Mouse (Mus musculus) macrophage (primary cell): ENCODE measurements around the gene Usp6nl. TPM values are rescaled to one million over a fixed set of nuclear protein-coding genes. Genes with fewer than 3 reads are reported as not detected.

Experiments
- H3K27ac ChIP-seq: fragments of 350-480 bp; formaldehyde crosslinking; 2 replicates; pipeline ENCODE4 v1.9.0; 2021
- H3K36me3 ChIP-seq: fragments of 350-480 bp; formaldehyde crosslinking; 2 replicates; pipeline ENCODE4 v1.9.0; 2021; ENCODE audit errors: inconsistent target
- H3K4me3 ChIP-seq: fragments of 350-480 bp; formaldehyde crosslinking; 2 replicates; pipeline ENCODE4 v1.9.0; 2021; ENCODE audit errors: inconsistent target
- H3K79me2 ChIP-seq: fragments of 350-480 bp; formaldehyde crosslinking; 2 replicates; pipeline ENCODE4 v1.9.0; 2021; ENCODE audit errors: inconsistent target
- WGBS: methylation state at CpG from one replicate; pipeline ENCODE4 v1.1.7; 2026; ENCODE audit warnings: inconsistent platforms; ENCODE audit not compliant: missing documents; 5-methylcytosine and 5-hydroxymethylcytosine counted together
- polyA plus RNA-seq: library from polyadenylated mRNA; stranded (reverse); fragments of 250-400 nt; gene quantifications from 3 replicates; pipeline ENCODE4 v1.2.4, GENCODE M21; 2018; ENCODE audit warnings: inconsistent platforms

The Usp6nl gene
- polyA plus RNA-seq, 1 experiment from 2014 or later, result 4.8 TPM

DNA sequence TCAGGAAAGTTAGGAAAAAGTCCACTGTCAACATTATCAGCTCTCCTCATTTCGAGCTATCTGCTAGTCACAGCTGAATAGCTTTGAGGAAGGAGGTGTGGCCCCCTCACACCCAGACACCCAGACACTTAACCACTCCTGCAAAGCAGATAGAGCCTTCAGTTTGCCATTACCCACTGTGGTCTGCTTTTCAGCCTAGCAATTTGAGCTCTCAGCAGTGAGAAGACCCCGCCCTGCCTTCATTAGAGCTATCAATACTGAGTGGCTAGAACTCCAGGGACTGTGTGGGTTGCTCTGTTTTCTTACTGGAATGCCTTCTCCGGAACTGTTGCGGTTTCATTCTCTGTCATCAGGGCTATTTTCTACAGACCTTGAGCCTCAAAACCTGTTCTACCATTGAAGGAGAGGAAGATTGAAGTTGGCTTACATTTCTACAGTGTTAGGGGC lies 122.3 kb downstream of the Usp6nl start:
- no peaks in the 10 kb centered on the region for H3K79me2 ChIP-seq
- H3K27ac ChIP-seq, result no peak overlapping the region
- no peak overlapping the region for H3K4me3 ChIP-seq
- WGBS, result 75% methylated on average over 4 of the region's 4 CpGs
- H3K36me3 ChIP-seq, result peaks cover 12% of the 10 kb centered on the region; the same call in 1 of the 2 replicates

DNA sequence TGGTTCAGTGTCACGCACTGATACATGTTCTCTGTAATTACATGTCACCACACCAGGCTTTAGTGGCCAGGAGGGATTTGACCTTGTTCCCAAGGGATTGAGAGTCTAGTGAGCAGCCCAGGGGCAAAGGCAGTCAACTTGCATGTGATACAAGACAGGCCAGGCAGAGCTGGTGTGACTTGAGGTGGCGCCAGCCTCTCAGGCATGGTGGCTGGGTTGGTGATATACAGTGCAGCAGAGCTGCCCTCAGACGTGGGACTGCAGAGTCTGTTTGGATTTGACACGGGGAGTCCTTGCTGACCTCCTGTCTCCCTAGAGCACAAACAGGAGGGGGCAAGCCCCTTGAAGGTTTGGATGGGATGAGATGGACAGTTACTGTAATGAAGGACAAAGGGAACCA lies 123.4 kb downstream of the Usp6nl start:
- H3K79me2 ChIP-seq, result no peaks in the 10 kb centered on the region
- no peak overlapping the region for H3K27ac ChIP-seq
- H3K4me3 ChIP-seq, result no peak overlapping the region
- peaks cover 7% of the 10 kb centered on the region; the same call in 1 of the 2 replicates for H3K36me3 ChIP-seq
- 100% methylated on average over 3 of the region's 4 CpGs for WGBS

DNA sequence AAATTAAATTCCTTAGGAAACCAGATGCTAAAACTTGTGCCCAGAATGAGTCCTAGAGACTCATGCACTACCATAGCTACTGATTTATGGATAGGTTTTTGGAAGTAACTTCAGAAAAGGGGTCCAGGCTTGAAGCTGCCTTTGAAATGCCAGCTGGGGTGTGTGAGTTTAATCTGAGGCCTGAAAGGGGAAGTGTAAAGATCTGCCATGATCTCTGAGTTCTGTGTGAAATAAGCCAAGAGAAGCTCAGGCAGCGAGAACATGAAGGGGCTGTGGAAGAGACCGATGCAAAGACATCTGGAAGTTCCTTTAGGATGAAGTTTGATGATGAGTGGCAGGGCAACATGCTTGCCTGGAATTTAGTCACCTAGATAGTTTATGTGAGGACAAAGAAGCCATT lies 126.4 kb downstream of the Usp6nl start:
- WGBS, result 51% methylated on average over 2 of the region's 2 CpGs
- Histone ChIP-seq H3K36me3 (no peaks in the 10 kb centered on the region), H3K79me2 (no peaks in the 10 kb centered on the region), H3K4me3 (no peak overlapping the region), H3K27ac (no peak overlapping the region)

DNA sequence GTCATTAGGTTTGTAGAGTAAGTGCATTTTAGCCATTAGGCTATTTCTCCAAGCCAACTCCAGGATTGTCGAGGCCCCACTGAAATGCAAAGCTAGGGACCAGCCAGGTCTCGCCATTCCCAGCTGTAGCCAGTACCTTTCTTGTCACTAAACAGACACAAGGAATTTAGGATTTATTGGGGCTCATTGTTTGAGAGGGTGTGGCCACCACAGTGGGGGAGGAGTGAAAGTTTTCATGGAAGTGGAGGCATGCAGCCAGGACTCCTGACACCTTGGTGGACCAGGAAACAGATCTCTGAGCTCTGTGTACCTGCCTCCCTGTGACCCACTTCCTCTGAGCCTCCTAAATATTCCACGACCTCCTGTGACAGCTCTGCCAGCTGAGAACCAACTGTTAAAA lies 127.2 kb downstream of the Usp6nl start:
- Histone ChIP-seq H3K27ac (no peak overlapping the region), H3K79me2 (no peaks in the 10 kb centered on the region), H3K36me3 (no peaks in the 10 kb centered on the region), H3K4me3 (no peak overlapping the region)
- 82% methylated on average over 3 of the region's 3 CpGs for WGBS

DNA sequence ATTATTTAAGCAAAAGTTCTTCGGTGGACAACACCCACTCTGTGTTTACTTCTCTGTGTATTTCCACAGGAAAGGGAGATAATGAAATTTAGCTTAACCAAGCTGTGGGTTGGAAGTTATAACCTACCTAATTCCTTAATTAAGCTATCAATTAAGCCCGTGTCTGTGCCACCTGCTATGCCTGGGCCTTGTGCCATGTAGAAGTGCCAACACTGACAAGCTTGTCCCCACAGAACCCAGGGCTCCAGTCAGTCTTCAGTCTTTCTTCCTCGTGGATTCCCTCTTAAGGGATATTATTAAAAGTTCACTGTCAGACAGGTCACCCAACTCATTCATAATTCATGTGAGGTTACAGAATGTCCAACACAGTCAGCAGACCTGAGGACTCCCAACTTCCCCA lies 128.1 kb downstream of the Usp6nl start:
- Histone ChIP-seq H3K27ac (no peak overlapping the region), H3K36me3 (no peaks in the 10 kb centered on the region), H3K79me2 (no peaks in the 10 kb centered on the region), H3K4me3 (no peak overlapping the region)
- WGBS, result 71% methylated on average over 3 of the region's 3 CpGs

DNA sequence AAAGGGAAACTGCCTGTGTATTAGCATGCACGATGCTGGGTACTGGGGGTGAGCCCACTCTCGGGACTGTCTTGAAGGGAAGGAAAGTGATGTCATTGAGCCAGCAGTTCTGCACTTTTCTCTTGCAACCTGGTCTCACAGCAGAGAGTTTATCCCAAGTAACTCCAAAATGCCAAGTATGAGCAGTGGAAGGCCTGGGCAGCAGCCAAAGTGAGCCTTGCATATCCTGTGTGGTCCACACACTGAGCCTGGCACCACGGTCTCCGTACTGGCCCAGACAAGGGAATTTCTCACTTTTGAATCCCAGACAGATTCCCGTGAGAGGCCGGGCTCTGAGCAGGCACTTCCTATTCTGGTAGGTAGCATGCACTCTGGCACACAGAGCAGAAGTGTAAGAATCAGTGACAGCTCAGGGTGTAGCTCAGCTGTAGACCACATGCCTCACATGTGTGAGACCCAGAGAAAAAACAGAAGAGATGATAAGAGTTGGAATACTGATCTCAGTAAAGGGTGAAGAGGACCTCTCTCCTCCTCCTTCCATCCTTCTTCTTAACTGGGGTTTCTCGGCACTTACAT lies 132.6 kb downstream of the Usp6nl start:
- 48% methylated on average over 7 of the region's 7 CpGs for WGBS
- Histone ChIP-seq H3K27ac (no peak overlapping the region), H3K79me2 (no peaks in the 10 kb centered on the region), H3K4me3 (no peak overlapping the region), H3K36me3 (no peaks in the 10 kb centered on the region)

DNA sequence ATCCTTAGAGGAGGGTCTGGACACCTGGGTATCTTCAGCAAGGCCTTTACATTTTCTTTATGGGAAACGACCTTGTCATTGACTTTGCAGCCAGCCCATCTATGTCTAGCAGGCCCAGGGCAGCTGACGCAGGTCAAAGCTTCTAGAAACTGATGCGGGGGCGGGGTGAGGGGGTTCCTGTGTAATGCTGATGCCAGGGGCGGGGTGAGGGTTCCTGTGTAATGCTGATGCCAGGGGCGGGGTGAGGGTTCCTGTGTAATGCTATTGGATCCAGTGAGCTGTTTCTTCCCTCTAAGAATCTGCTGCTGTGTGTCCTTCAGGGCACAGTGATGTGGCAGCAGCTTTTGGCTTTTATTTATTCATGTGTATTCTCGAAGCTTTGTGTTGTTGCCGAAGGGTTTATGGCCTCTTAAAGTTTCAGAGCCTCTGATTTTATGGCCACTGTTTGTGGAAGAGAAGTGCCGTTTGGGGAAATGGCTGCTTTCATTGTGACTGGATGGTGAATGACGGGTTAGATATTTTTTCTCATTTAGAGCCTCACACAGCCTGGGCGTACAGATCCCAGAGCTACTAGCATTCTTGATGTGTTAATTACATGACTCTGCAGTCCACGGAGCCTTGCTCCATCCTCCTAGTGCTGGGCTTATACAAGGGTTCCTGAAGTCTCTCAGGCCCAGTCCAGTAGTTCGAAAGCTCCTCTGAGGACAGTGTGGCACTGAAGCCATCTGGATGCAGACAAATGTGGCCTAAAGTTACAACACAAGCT lies 137.0 kb downstream of the Usp6nl start:
- H3K36me3 ChIP-seq, result no peaks in the 10 kb centered on the region
- whole genome bisulfite sequencing, result 68% methylated on average over 9 of the region's 13 CpGs
- no peak overlapping the region for H3K4me3 ChIP-seq
- H3K79me2 ChIP-seq, result no peaks in the 10 kb centered on the region
- no peak overlapping the region for H3K27ac ChIP-seq

DNA sequence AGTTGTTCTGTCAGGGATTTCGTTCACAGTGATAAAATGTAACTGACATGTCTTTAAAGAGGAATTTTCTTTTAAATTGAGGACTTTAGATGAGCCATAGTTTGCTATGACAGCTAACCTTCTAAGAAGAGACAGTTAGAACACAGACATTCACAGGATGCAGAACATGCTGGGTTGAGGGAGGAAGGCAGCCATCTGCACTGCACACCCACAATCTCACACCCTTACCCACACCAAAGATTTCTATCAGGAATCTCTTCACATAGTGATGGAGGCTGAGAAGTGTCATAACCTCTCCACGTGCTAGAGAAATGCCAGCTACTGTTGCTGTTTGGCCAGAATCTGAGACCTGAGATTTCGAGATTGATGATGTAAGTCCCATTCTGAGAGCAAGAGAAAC lies 139.8 kb downstream of the Usp6nl start:
- WGBS, result 94% methylated on average over 3 of the region's 3 CpGs
- H3K27ac ChIP-seq, result no peak overlapping the region
- H3K79me2 ChIP-seq, result no peaks in the 10 kb centered on the region
- no peaks in the 10 kb centered on the region for H3K36me3 ChIP-seq
- no peak overlapping the region for H3K4me3 ChIP-seq

DNA sequence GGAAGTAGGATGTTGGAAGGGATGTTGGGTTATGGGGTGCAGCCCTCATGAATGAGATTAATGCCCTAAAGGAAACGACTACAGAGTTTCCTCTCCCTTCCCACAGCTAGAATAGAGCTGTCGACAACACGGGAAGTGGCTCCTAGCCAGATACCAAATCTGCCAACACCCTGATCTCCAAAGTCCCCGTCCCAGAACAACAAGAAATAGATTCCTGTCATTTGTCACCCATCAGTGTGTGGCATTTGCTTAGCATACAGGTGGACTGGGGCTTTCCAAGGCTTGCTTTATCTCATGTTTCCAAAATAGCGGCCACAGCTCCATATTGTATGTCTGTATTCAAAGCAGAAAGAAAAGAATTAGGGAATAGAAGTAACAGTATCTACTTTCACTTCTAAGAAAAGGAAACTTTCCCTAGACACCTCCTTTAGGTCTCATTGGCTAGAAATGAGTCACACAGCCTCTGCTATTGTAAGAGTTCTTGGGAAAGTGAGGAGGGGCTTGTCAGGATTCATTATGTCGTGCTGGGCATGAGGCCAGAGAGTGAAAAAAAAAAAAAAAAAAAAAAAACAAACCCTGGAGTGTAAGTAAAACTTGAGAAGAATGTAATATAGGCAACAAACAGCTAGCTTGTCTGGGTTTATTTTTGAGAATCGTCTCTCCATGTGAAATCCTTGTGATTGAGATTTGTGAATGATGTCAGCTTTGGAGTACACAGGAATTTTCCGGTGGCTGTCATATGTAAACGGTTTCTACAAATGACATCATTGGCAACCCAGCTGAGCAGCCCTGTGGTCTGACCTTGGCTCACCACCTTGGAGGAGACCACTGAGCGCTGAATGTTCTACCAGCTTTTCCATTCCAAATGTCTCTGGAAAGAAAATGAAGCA lies 141.6 kb downstream of the Usp6nl start:
- WGBS, result 89% methylated on average over 9 of the region's 10 CpGs
- Histone ChIP-seq H3K36me3 (no peaks in the 10 kb centered on the region), H3K4me3 (no peak overlapping the region), H3K79me2 (no peaks in the 10 kb centered on the region), H3K27ac (no peak overlapping the region)

DNA sequence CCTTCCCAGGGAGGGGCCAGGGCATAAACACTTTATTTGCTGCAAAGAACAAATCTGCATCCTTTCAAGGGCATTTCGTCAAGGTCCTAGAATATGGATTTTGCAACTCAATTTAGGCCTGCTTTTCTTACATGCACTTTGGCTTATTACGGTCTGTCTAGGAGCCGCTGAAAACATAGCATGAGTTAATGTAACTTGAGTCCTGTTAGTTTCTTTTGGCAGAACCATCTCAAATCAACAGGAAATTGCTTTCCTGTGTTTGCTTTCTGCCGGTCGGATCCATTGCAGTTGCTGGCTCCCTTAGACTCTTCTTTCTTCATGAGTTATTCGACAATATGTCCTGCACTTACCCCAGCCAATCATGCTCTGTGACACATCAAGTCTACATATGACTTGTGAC lies 143.9 kb downstream of the Usp6nl start:
- H3K4me3 ChIP-seq, result no peak overlapping the region
- H3K27ac ChIP-seq, result no peak overlapping the region
- H3K36me3 ChIP-seq, result no peaks in the 10 kb centered on the region
- 91% methylated on average over 4 of the region's 6 CpGs for WGBS
- no peaks in the 10 kb centered on the region for H3K79me2 ChIP-seq

DNA sequence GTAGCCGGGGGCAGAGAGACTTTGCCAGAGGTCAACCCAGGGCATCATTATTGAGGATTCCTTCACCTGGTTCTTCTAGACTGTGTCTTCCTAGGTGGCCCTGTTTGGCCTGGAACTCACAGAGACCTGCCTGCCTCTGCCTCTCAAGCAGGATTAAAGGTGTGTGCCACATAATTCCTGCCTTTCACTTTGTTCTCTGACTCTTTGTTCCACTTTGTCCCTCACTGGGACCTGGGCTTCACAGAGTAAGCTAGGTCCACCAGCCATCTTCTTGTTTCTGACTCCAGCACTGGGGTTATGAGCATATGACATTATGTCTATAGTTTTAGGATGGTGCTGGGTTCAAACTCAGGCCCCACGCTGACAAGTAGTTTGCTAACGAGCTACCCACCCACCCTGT lies 144.9 kb downstream of the Usp6nl start:
- Histone ChIP-seq H3K79me2 (peaks cover 4% of the 10 kb centered on the region; the same call in 1 of the 2 replicates), H3K4me3 (no peak overlapping the region), H3K27ac (no peak overlapping the region), H3K36me3 (no peaks in the 10 kb centered on the region)
- WGBS, result 94% methylated on average over 3 of the region's 3 CpGs

DNA sequence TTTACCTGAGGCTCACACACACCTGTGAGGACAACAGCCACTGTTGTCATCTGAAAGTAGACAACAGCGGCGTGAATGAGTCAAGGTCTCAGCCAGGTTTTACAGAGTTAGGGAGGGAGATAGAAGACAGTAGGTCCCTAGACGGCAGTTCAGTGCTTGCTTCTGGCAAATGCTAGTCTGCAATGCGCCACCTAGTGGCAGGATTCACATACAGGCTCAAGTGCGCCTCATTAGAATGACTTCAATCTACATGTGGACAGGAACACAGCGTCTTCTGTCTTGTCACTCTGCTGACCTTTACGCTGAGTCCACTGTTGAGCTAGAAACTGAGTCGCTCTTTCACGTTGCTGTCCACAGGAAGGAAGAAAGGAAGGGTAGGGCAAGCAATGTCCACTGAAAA lies 146.7 kb downstream of the Usp6nl start:
- 26% methylated on average over 9 of the region's 9 CpGs for WGBS
- H3K36me3 ChIP-seq, result no peaks in the 10 kb centered on the region
- H3K27ac ChIP-seq, result no peak overlapping the region
- H3K79me2 ChIP-seq, result peaks cover 23% of the 10 kb centered on the region; the same call in 1 of the 2 replicates
- no peak overlapping the region for H3K4me3 ChIP-seq

DNA sequence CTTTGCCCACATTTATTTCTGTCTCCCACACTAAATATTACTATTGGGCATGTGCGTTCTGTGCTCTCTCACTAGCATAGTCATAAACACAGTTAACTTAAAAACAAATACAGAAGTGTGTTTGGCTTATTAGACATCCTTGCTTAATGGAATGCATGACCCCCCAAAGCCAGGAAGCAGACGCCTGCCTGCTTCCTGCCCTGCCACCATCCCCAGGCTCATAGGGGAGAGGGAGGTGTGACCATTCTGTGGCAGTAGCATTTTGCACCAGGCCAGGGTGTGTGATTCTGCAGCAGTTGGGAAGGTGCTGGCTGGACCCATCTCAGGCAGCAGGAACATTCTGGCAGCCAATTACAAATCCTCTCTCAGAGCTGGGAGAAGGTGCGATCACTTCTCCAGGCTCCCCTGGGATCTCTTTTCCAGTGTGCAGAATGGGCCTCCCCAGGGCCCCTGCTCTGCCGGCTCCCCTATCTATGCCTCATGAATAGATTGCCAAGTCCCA lies 148.7 kb downstream of the Usp6nl start:
- peaks cover 12% of the 10 kb centered on the region; the same call in 1 of the 2 replicates for H3K36me3 ChIP-seq
- H3K79me2 ChIP-seq, result peaks cover 42% of the 10 kb centered on the region; the same call in 1 of the 2 replicates
- no peak overlapping the region for H3K4me3 ChIP-seq
- 62% methylated on average over 4 of the region's 4 CpGs for WGBS
- H3K27ac ChIP-seq, result peak overlapping the region; percentile 80

DNA sequence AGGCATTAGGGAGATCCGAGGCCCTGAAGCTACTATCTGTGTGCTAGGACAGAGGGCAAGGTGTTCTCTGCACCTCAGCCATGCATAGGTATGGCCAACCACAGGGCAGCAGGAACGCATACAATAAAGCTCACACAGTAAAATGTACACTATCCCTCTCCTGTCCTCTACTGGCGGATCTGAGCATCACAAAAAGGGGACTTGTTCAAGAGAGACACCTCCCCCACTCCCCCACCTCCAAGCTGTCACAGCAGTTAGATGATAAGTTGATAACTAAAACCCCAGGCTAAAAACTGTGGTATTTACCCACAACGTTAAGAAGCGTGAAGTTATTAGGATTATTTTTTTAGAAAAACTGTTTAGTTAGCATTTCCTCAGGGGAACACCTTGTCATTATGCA lies 151.4 kb downstream of the Usp6nl start:
- Histone ChIP-seq H3K79me2 (peaks cover 43% of the 10 kb centered on the region; the same call in 1 of the 2 replicates), H3K4me3 (peak overlapping the region; percentile 36; the same call in 1 of the 2 replicates), H3K27ac (no peak overlapping the region), H3K36me3 (peaks cover 12% of the 10 kb centered on the region; the same call in 1 of the 2 replicates)
- WGBS, result 71% methylated on average over 5 of the region's 5 CpGs
